Mouse (Mus musculus): ENCODE results near the gene 2810021J22Rik.

DNA sequence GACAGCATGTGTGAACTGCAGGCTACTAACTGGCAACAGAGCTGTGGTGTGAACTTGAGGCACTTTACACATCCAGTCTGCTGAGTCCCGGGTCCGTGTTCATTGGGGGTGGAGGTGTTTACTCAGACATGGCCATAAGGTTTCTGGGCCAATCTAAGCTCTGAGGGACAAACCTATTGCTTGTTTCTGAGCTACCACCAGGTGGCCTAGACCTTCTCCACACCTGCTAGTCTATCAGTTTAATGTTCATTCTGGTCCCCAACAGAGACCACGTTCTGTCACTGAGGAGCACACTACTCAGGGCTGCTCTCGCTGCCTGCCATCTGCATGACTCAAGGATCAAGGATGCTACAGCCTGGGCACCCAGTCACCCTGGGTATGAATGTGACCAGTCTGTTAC is 64.6 kb downstream of the 2810021J22Rik start:
- no peak for TF ChIP-seq CTCF (IDR thresholded peaks at IDR 0.05; ENCODE audit: low read depth, low read length)
- TF ChIP-seq POLR2A (IDR thresholded peaks at IDR 0.05; ENCODE audit: extremely low read depth, insufficient read depth, low read length): no peak

Data from liver, adult 2 months (tissue).